Mouse (Mus musculus) thymus, adult 2 months (tissue): Measurements from ENCODE around the gene Lias. TPM values are rescaled to one million over a fixed set of nuclear protein-coding genes. Genes with fewer than 3 reads are reported as not detected.

Experiments used
- DNase-seq: peaks from one replicate; pipeline ENCODE4 v3.0.0; 2021
- H3K27ac ChIP-seq: fragments of 200-500 bp; 2 replicates; pipeline ENCODE4 v1.5.1; 2012; ENCODE audit warnings: low read length, control low read depth; ENCODE audit not compliant: control insufficient read depth, insufficient read depth
- H3K27me3 ChIP-seq: fragments of 200-500 bp; 2 replicates; pipeline ENCODE4 v1.6.1; 2012; ENCODE audit warnings: mild to moderate bottlenecking, low read length, moderate library complexity, mixed read lengths; ENCODE audit not compliant: control insufficient read depth, insufficient read depth
- H3K36me3 ChIP-seq: fragments of 200-500 bp; 2 replicates; pipeline ENCODE4 v1.6.1; 2012; ENCODE audit warnings: mild to moderate bottlenecking, low read length, moderate library complexity; ENCODE audit not compliant: control insufficient read depth, insufficient read depth
- H3K4me1 ChIP-seq: fragments of 200-500 bp; replicated peaks from 2 replicates; pipeline ENCODE4 v1.6.1; 2012; ENCODE audit warnings: low read length; ENCODE audit not compliant: control insufficient read depth, insufficient read depth
- H3K4me3 ChIP-seq: fragments of 200-500 bp; 2 replicates; pipeline ENCODE4 v1.5.1; 2012; ENCODE audit warnings: mild to moderate bottlenecking, low read length, control low read depth, moderate library complexity; ENCODE audit not compliant: control insufficient read depth, insufficient read depth
- CTCF ChIP-seq: fragments of 200-500 bp; IDR thresholded peaks from 2 replicates; pipeline ENCODE4 v1.5.1; 2012; ENCODE audit warnings: mild to moderate bottlenecking, control low read depth, low read length, moderate library complexity, borderline replicate concordance; ENCODE audit not compliant: control insufficient read depth, poor library complexity, insufficient read depth; ENCODE audit errors: extremely low read depth
- POLR2A ChIP-seq: fragments of 200-500 bp; IDR thresholded peaks from 2 replicates; pipeline ENCODE4 v1.6.1; 2012; ENCODE audit warnings: mild to moderate bottlenecking, low read length, control low read depth, moderate library complexity; ENCODE audit not compliant: control insufficient read depth, poor library complexity, insufficient read depth; ENCODE audit errors: extremely low read depth
- WGBS: fragments of 180-500 bp; shearing (Covaris S2); methylation state at CpG from one replicate; pipeline ENCODE4 v1.1.7; 2018; 5-methylcytosine and 5-hydroxymethylcytosine counted together
- polyA plus RNA-seq: library from polyadenylated mRNA; depleted of rRNA; stranded (reverse); fragments of >200 nt; gene quantifications from 2 replicates; pipeline ENCODE4 v1.2.3, GENCODE M21; 2012; rRNA removed

Gene Lias
- polyA plus RNA-seq, result 14.7 and 17.3 TPM in 2 replicates

DNA sequence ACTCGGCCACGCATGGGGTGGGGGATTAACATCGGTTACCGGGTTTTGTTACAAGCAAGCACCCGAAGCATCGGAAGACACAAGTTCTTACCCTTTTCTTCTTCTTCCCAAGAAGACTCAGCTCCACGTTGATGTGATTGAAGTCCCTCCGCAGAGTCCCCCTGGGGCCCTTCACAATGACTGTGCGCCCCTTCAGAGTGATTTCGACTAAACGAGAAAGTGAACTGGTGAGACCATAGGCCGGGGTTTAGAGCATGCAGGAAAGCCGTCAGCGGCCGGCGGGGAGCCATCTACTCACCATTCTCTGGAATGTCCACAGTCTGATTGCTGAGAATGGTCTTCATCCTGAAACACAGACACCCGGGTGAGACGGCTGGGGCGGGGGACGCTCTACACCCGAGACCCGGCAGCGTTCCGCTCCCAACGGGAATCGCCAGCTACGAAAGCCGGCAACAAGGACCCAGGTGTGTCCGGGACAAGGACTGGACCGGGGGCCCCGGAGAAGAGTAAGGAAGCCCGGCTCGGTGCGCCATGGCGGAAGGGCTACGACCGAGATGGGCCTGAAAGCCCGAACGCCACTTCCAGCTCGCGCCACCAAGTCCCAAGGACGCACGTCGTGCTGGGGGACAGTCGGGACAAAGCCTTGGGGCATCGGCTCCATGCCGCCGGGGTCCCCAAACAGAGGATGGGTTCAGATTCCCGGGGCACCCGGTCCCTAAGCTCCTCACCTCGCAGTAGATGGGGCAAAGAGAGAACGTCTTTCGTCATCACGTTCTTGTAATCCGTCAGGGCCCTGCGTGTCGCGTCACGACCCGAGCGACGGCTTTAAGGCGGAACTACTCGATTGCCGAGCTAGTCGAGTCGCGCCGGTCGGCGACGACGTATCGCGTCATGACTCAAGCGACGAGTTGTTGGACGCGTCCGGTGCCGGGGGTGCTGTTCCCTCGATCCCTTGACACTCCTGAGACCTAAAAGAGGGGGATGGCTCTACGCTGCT, at the start of gene Lias, which contains the start of gene Rpl9:
Gene Lias, plus strand, starts transcription at position 850 of the 997 bp plus-strand sequence.
Gene Rpl9, minus strand, starts transcription at position 797 of the 997 bp plus-strand sequence.
- WGBS, result under 1% methylated on average over 83 of the region's 83 CpGs

DNA sequence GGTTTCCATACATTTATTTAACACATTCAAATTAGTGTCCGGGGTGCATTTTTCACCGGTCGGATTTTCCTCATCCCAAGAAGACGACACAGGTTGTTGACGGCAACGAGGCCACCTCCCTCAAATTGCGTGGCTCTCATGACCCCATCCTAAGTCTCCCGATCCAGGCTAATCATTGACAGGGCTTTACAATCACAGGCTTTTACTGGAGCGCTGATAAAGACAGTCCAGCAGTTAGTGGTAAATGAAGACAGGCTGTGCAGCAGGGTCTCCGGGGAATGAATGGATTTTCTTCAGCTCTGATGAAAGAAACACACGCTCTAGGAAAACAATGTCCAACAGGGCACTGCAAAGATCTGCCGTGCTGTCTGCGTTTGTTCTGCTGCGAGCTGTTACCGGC, 43.1 kb upstream of the Lias start, which contains the start of gene Klb:
Gene Klb, plus strand, starts transcription at position 147 of the 400 bp plus-strand sequence.
- no peaks in the 10 kb centered on the region for H3K36me3 ChIP-seq
- TF ChIP-seq POLR2A (no peak), CTCF (no peak)
- no peaks in the 10 kb centered on the region for H3K4me1 ChIP-seq
- WGBS, result 92% methylated on average over 15 of the region's 15 CpGs
- H3K4me3 ChIP-seq, result no peak within 1 kb of the TSS
- no peak for DNase-seq
- H3K27ac ChIP-seq, result no peak within 1 kb of the TSS
- H3K27me3 ChIP-seq, result no peaks in the 10 kb centered on the region

More for the DNA sequence above, at the start of gene Lias, which contains the start of gene Rpl9:
- DNase-seq, result peak; percentile 98
- no peaks in the 10 kb centered on the region for H3K27me3 ChIP-seq
- peaks cover 29% of the 10 kb centered on the region for H3K36me3 ChIP-seq
- peaks cover 4% of the 10 kb centered on the region for H3K4me1 ChIP-seq
- peak within 1 kb of the TSS; percentile 27 for H3K27ac ChIP-seq
- H3K4me3 ChIP-seq, result peak within 1 kb of the TSS; percentile 74
- 0 out of 2 replicates have a peak, but pooled peaks have one; percentile 13 for TF ChIP-seq CTCF
- peak; percentile 91 for TF ChIP-seq POLR2A

DNA sequence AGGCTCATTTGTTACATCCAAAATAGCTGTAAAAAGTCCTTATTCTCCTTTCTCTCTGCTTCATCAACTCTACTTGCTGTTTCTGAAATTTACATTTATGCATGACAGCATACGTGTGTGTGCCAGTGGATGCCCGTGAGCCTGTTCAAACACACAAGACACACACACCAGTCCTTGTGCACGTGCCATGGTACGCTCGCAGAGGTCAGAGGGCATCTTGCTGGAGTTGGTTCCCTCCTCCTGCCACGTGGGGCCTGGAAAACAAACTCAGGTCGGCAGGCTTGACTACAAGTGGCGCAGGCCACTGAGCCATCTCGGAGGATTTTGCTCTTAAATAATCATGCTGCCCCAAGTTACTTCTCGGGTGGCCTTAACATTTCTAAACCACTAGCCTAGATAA, 40.8 kb upstream of the Lias start:
- no peaks in the 10 kb centered on the region for H3K4me1 ChIP-seq
- no peak for DNase-seq
- TF ChIP-seq CTCF (no peak), POLR2A (no peak)
- H3K27me3 ChIP-seq, result no peaks in the 10 kb centered on the region
- H3K4me3 ChIP-seq, result no peak overlapping the region
- WGBS, result 90% methylated on average over 10 of the region's 10 CpGs
- no peak overlapping the region for H3K27ac ChIP-seq
- H3K36me3 ChIP-seq, result no peaks in the 10 kb centered on the region

DNA sequence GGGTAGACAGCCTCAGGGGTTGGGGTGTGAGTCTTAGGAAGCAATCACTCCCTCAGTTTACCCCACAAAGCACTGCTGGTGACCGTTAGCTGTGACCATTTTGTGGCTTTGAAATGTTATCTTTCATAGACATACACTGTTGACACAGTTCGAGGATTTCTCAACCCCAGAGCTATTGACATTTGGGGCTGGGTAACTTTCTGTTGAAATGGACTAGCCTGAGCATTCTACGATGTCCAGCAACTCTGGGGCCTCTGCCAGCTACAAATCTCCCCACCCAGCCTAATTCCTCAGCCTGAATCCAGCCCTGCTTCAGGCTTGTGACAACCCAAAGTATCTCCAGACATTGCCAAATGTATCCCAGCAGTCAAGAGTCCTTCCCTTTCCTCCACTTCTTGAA, 37.2 kb upstream of the Lias start:
- Histone ChIP-seq H3K4me3 (no peak overlapping the region), H3K27ac (no peak overlapping the region), H3K4me1 (no peaks in the 10 kb centered on the region), H3K27me3 (no peaks in the 10 kb centered on the region), H3K36me3 (no peaks in the 10 kb centered on the region)
- TF ChIP-seq CTCF (no peak), POLR2A (no peak)
- WGBS, result 94% methylated on average over 3 of the region's 3 CpGs
- DNase-seq, result no peak

DNA sequence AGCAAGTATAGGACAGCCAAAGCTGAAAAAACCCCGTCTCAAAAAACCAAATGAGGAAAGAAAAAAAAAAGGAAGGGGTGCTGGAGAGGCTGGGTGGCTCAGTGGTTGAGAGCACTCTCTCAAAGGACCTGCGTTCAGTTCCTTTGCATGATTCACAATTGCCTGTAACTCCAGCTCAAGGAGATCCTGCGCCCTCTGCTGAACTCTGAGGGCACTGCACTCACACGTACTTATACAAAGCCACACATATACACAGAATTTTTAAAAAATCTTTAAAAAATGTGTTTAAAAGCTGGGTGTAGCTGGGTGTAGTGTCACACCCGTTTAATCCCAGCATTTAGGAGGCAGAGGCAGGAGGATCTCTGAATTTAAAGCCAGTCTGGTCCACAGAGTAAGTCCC, 36.3 kb upstream of the Lias start:
- DNase-seq, result no peak
- Histone ChIP-seq H3K27ac (no peak overlapping the region), H3K4me3 (no peak overlapping the region), H3K36me3 (no peaks in the 10 kb centered on the region), H3K27me3 (no peaks in the 10 kb centered on the region), H3K4me1 (no peaks in the 10 kb centered on the region)
- WGBS, result 80% methylated on average over 5 of the region's 5 CpGs
- TF ChIP-seq CTCF, result no peak
- no peak for TF ChIP-seq POLR2A

DNA sequence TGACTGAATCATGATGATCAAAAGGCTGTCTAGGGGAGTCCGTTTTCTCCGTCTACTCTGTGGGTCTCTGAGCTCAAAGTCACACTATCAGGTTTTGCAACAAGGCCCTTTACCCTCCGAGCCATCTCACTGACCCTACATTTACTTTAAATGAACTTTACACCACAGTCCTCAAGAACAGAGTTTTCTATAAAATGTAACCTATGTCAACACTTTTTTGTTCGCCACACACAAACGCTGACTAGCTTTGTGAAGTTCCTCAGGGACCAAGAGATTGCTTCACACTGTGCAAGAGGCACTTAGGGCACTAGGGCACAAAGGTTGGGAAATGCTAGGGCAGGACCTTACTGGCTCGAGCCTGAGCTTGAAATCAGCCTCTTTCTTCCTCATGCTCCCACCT, 34.4 kb upstream of the Lias start:
- H3K4me3 ChIP-seq, result no peak overlapping the region
- H3K36me3 ChIP-seq, result no peaks in the 10 kb centered on the region
- no peaks in the 10 kb centered on the region for H3K27me3 ChIP-seq
- no peaks in the 10 kb centered on the region for H3K4me1 ChIP-seq
- no peak overlapping the region for H3K27ac ChIP-seq
- no peak for TF ChIP-seq POLR2A
- no peak for TF ChIP-seq CTCF
- 94% methylated on average over 6 of the region's 6 CpGs for WGBS
- no peak for DNase-seq

DNA sequence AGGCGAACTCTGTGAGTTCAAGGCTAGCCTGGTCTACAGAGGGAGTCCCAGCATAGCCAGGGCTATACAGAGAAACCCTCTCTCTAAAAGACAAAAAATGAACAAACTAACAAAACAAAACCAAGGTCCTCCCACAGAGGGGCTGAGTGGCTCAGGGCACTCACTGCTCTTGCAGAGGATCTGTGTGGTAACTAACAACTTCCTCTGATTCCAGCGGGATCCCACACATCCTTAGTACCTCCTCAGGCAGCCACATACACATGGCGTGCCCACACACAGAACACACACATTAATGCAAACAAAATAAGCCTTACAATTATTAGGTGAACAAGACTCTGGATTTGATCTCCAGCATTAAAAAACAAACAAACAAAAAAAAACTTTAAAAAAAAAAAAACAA, 33.5 kb upstream of the Lias start:
- Histone ChIP-seq H3K36me3 (no peaks in the 10 kb centered on the region), H3K4me1 (no peaks in the 10 kb centered on the region), H3K4me3 (no peak overlapping the region), H3K27ac (no peak overlapping the region), H3K27me3 (no peaks in the 10 kb centered on the region)
- 65% methylated on average over 3 of the region's 3 CpGs for WGBS
- no peak for DNase-seq
- TF ChIP-seq POLR2A (no peak), CTCF (no peak)
